Mouse (Mus musculus) cortical plate, adult 2 months (tissue): Measurements from ENCODE around the gene Slc25a45.

Source experiments
- CTCF ChIP-seq: fragments of 200-500 bp; IDR thresholded peaks from 2 replicates; pipeline ENCODE4 v1.5.1; 2011; ENCODE audit warnings: mild to moderate bottlenecking, control low read depth, low read length; ENCODE audit not compliant: insufficient read depth; ENCODE audit errors: extremely low read depth
- POLR2A ChIP-seq: fragments of 200-500 bp; IDR thresholded peaks from 2 replicates; pipeline ENCODE4 v1.6.1; 2011; ENCODE audit warnings: mild to moderate bottlenecking, low read length, control low read depth; ENCODE audit not compliant: insufficient read depth; ENCODE audit errors: extremely low read depth

DNA sequence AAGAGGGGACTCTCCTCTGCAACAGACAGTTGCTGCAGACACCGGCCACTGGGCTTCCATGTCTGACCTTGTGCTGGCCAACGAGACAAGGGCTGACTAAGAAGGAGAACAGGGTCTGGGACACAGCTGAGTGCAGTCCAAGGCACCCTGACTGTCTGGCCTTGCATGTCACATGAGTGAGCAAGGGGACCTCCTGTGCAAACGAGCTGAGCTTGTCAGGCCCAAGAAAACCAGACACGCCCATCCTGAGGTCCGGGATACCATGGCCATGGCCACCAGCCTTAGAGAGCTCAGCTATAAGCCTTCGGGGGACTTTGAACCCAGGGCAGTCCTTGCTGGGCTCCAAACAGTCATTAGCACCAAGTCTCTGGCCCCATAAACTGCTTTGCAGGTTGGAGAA, 9.5 kb upstream of the Slc25a45 start:
- TF ChIP-seq POLR2A (no peak), CTCF (no peak)
